Mouse (Mus musculus): ENCODE measurements around the gene Coro2a. TPM values are rescaled to one million over a fixed set of nuclear protein-coding genes. Genes with fewer than 3 reads are reported as not detected.

Gene Coro2a
- total RNA-seq, 2 experiments from 2014 or later: 23.5 to 26.2 TPM

DNA sequence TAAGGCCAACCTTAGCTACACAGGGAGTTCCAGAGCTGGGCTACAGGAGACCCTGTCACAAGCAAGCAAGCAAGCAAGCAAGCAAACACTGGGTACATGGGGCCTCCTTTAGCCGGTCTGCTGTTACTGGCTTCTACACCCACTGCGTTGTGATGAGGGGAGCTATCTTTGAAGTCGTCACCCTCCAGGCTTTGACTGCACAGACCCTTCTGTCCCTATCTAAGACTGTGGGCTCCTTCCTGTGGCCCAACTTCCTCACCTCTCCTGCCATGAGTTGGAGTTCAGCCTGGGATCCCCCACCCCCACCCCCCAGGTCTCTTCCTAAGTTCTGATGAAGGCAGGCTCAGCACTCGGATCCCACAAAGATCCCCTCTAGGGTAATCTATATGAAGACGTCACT, 40.0 kb downstream of the Coro2a start:
- DNase-seq (ENCODE audit: low spot score in 2 of 2): no peak

DNA sequence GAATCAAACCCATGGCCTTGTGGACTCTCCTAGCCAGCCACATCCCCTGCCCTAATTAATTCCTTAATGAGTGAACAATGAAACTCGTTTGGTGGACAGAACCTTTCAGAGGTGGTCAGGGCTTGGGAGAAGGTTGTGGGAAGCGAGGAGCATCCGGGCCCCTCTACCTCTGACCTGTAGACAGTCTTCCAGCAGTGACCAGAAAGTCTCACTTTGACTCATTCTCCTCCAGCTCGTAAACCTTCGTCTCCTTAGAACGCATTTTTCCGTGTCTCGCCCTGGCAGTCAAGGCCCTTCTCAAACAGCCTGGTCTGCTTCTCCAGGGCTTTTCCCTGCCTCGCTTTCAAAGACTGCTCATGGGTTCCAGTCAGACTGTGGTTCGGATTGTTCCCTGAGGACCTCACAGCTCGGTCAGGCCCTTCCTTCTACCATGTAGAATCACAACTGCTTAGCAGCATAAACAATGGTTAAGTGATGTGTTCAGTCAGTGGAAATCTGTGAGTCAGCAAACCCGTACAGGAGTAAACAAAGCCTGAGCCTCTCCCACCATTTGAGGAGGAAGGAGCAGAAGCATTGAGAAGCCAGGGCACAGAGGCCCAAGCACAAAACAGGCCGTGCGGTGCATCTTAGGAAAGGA, 41.8 kb downstream of the Coro2a start:
- DNase-seq (ENCODE audit: low spot score in 2 of 2): no peak

DNA sequence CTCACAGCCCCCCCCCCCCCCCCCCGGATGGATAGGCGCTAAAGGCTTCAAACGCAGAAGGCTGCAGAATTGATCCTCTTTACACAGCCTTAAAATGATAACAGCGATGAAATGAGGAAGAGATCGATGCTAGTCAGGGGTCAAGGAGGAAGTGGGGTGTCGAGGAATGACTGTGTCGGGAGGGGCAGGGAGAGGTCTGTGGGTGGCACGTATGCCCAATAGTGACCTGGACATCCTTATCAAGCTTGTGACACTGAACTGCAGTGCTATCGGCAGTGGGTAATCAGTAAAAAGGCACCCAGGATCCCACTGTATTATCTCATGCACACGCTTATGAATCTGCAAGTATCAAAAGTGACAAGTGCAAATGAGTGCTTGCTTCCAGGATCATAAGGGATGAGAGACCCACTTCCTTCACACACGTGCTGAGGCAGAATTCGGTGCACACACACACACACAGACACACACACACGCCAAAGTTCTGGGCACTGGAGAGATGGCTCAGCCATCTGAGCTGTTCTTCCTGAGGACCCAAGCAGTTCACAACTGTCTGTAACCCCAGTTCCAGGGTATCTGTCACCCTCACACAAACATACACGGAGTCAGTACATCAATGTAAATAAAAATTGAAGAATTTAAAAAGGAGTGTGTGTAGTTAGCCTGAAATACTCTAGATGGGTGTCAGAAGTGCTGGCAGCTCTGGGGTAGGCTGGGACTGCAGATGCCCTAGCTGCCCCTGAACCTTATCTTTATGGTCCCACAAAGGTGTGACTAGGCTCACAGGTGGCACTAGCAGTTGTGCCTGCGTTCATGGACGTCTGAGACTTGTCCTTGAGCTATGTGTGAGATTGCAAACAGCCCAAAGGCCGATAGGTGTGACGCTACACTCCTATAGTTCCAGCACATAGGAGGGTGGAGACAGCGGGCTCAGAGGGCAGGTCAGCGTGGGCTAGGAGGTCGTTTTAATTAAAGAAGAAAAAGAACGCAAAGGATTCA, 43.0 kb downstream of the Coro2a start:
- DNase-seq (ENCODE audit: low spot score in 2 of 2): no peak

DNA sequence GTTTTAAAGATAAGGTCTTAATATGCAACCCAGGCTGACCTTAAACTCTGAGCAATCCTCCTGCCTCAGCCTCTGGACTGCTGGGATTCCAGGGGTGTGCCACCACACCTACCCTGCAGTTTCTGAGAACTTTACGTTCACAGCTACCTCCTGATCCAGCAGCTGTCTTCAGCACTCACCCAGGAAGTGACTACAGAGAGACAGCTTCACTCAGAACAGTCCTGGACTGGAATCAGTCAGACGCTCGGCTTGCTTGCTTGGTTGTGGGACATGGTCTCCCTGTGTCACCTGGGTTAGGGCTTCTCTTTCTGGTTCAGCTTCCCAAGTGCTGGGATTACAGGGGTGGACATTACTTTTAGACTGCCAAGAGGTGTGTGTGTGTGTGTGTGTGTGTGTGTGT, 45.1 kb downstream of the Coro2a start:
- no peak for DNase-seq (ENCODE audit: low spot score in 2 of 2)

DNA sequence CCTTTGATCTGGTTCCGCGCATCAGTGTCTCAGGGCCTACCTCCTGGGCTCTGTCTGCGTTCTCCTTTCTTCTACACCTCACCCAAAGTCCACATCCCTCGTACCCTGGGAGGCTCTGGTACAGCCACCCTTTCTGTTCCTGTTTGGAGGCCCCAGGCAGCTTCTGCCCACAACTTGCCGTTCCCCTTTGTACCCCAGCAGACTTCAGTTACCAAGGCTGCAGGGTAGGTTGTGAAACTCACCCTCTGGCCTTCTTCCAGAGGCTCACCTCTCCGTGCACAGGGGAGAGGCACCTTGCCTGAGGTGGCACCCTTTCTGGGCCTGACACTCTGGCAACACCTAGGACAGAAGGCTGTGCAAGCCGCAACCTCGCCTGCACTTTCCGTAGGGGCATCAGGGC, 46.2 kb downstream of the Coro2a start:
- DNase-seq (ENCODE audit: low spot score in 2 of 2): no peak

DNA sequence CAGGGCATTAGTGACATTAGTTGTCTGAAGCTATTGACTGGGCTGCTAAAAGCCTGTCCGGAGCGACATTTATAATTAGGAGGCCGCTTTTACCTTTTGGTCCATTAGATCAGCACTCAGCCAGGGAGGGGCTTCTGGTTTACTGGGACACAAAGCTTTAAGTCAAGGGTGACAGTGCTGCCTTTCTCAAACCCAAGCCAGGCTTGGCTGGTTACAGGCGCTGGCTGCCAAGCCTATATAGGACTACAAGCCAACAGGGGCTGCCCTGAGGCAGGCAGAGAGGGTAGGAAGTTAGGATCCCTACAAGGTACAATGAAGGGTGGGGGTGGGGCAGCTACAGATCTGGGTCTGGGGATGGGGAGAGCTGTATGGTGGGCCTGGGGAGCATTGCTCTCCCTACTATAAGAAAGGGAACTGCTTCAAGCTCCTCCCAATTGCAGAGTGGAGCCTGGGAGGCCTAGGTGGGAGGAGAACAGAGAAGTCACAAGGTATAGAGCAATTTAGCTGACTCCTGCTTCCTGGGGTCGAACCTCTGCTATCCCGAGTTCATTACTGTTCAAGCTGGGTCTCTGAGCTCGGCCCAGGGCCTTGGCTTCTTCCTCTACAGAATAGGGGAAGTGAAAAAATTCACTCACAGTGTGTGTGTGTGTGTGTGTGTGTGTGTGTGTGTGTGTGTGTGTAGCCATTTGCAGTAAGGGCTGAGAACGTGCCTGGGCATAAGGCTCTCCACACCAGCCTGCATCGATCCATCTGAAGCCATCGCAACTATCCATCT, 47.5 kb downstream of the Coro2a start:
- DNase-seq (ENCODE audit: low spot score in 2 of 2): no peak

DNA sequence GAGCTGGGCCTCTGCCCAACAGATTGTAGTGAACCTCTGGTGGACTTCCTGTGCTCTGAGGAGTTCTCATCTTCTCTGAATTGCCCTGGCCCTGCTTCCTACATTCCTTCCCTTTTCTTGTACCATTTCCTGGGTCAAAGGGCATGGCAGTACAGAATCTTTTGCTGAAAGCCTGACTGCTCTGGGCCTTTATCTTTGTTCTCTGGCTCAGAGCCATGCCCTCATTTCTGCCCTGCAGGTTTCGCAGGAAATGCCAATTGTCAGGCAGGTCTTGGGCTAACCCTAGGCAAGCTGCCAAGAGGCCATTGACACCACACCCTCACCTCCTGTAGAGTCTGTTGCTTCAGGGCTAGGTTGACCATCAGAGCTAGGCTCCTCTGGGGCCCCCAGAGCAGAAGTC, 48.1 kb downstream of the Coro2a start:
- DNase-seq (ENCODE audit: low spot score in 2 of 2): no peak

DNA sequence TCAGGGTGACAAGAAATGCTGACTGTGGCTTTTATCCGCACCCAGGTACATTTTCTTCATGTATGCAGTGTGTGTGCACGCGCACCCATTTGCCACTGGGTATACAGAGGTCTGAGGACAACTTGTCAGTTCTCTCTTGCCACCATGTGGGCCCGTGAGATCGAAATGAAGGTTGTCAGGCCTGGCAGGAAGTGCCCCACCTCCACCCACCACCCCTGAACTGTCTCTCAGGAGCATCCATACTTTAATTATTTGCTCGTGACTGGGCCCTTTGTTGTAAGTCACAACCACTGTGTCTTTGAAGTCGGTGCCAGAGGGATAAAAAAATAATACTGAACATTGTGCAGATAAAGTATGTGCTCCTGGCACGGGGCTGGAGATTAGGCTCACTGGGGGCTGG, 51.6 kb downstream of the Coro2a start:
- no peak for DNase-seq (ENCODE audit: low spot score in 2 of 2)

DNA sequence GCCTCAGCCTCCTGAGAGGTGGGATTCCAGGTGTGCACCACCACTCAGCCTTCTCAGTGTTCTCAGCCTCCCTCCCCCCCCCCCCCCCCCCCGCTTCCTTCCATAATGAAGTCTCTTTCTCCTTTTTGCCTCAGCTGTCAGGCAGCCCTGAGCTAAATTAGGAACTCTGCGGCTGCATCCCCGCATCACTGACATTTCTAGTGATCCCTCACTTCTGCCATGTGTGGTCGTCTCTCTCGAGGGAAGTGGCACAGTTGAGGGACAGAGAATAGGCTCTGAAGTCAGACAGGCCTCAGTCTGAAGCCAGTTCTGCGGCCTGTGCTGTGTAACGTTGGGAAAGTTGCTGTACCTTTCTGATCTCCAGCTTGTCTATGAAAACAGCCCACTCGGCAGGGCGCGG, 52.0 kb downstream of the Coro2a start:
- no peak for DNase-seq (ENCODE audit: low spot score in 2 of 2)

DNA sequence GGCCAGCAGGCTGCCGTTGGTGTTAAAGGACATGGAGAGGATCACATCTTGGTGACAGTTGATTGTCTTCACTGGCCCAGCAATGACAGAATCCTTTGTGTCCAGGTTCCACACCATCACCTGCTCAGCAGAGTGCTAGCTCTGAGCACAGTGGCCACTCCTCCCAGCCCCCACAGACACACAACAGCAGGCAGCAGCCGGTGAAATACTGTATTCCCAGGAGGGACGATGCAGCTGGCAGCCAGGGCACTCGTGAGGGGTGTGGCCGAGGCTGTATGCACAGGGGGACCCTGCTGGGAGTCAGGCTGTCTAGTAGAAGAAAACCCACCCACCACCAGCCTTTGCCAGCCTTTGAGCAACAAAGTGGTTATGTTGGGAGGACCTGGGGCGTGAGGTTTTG, 55.3 kb downstream of the Coro2a start:
- no peak for DNase-seq (ENCODE audit: low spot score in 2 of 2)

DNA sequence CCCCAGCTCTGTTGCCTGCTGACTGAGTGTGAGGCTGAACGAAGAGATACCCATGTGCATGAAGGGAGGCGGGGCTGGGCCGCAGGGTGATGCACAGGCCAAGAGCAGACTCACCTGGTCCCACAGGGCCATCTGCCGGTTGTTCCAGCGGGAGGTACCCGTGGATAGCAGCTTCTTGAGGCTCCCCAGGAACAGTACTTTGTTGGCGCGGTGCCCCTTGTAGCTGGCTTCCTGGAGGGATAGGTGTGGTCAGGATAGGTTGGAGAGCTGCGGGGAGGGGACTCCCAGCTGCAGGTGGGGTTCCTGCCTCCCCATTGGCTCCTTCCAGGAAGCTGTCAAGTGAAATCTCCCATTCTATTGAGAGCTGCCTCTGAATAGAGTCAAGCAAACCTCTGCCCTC, 56.5 kb downstream of the Coro2a start:
- no peak for DNase-seq (ENCODE audit: low spot score in 2 of 2)

DNA sequence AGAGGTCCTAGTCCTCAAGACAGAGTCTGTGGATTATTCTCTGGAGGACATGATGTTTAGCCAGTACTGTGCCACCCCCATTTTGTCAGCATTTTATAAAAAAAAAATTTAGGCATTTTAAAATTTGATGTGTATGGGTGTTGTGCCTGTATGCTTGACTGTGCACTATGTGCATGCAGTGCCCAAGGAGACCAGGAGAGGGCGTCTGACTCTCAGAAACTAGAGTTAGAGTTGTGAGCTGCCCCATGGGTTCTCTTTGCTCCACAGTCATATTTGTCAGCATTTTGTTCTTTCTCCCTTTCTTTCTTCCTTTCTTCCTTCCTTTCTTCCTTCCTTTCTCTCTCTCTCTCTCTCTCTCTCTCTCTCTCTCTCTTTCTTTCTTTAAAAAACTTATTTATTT, 57.7 kb downstream of the Coro2a start:
- no peak for DNase-seq (ENCODE audit: low spot score in 2 of 2)

DNA sequence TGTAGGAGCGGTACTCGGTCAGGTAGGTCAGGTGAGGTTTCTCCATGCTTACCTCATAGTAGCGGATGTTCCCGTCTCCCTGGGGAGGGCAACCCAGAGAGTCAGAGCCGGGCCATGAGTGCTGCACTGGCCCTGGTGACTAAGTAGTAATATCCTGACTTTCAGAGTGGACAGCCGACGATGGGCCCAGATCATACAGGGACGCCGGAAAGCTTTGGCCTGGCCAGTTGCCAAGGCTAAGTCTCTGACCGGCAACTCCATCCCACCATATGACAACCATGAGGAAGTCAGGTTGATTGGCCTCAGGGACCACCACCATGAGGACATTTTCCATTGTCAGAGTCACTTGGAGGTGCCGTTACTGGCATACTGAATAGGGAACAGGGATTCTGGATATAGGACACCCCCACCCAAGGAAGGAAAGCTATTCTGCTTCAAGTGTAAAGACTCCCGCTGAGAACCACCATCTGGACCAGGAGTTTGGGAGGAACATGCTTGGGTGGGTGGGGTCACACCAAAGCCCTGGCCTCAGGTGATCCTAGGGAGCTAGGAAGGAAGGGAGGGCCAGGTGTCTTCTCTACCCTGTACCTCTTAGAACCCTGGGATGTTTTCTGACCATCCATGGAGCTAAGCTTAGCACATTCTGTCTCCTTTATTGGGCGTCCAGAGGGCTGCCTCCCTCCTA, 58.5 kb downstream of the Coro2a start:
- DNase-seq (ENCODE audit: low spot score in 2 of 2): no peak

DNA sequence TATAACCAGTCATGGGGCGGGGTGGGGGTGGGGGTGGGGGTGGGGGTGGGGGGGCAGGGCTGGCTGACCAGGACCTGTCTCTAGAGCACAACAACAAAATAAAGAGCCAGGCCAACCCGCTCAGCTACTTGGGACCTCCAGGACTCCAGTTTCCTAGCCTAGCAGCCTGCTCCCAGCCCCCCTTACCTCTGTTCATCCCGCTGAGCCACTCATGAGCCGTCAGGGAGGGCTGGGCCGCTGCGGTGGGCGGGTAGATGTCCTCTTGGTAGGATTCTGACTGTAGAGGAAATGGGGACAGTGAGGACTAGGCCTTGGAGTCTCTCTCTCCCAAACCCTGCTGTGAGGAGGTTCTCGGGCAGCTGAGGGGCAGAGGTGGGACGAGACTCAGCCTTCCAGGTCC, 60.3 kb downstream of the Coro2a start:
- DNase-seq (ENCODE audit: low spot score in 2 of 2): no peak

DNA sequence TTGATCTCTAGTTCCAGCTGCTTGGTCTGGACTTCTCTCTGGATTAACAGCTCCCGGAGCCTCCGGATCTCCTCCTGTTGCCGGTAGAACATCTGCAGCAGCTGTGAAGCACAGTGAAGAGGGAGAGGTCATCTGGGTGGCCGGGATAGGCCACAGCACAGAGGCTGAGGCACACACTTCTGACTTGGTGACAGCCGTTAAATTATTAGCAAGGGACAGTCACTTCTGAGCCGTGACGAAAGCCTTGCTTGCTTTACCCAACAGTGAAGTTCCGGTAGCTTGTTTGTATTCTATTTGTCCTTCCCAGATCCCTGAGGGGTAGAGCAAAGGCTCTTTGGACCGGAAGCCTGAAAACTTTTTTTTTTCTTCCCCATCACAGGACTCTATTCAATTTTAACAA, 62.8 kb downstream of the Coro2a start:
- DNase-seq (ENCODE audit: low spot score in 2 of 2): no peak

DNA sequence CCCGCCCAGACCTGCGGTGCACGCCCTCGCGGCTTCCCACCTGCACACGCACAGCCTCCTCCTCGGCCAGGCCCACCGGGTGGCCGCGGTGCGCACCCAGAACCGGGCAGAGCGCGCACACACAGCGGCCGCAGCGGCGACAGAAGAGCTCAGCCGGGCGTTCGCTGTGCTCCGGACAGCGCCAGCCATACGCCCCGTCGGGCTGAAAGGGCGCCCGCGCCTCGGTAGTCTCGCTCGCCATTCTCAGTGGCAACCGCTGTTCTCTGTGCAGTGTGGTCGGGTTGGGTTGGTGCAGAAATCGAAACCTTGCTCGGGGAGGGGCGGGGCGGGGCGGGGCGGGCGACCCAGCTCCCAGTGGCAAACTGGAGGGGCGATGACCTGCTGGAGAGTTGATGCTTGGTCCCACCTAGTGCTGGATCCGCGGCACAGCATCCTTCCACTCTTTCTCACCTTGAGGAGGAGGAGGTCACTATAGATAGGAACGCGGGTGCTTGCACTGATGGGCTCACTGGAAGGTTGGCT, 66.1 kb downstream of the Coro2a start, which contains the start of gene Trim14:
Gene Trim14, minus strand, starts transcription at position 302 of the 522 bp plus-strand sequence.
- no peak for DNase-seq (ENCODE audit: low spot score in 2 of 2)

DNA sequence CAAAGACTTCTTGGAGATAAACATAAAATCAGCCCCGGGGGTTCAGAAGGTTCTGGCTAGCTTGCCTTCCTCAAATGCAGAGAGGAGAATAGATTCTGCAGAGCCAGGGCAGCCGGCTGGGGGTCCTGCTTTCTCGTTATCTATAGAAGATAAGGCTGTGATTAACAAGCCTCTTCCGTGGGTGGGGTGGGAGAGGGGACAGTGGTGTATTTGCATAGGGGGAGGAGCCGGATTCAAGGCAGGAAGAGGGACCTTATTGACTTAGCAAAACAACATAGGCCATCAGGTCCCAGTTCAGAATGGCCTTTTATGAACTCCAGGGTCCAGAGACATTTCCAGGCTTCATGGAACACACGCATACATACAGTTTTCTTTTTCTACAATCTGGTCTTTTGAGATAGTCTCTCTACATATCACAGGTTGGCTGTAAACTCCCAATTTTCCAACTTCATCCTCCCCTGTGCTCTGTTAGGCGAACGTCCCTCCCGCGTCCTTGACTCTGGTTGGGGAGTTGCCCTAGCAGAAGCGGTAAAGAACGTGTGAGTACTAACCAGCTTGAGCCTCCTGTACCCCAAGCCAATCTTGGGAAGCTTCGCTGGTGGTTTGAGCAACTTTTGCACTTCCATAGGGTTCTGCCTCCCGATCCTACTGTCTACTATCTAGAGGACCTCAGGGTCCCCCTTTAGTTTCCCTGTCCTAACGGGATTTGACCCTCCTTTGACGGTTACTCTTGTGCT, 66.7 kb downstream of the Coro2a start:
- DNase-seq (ENCODE audit: low spot score in 2 of 2): no peak

DNA sequence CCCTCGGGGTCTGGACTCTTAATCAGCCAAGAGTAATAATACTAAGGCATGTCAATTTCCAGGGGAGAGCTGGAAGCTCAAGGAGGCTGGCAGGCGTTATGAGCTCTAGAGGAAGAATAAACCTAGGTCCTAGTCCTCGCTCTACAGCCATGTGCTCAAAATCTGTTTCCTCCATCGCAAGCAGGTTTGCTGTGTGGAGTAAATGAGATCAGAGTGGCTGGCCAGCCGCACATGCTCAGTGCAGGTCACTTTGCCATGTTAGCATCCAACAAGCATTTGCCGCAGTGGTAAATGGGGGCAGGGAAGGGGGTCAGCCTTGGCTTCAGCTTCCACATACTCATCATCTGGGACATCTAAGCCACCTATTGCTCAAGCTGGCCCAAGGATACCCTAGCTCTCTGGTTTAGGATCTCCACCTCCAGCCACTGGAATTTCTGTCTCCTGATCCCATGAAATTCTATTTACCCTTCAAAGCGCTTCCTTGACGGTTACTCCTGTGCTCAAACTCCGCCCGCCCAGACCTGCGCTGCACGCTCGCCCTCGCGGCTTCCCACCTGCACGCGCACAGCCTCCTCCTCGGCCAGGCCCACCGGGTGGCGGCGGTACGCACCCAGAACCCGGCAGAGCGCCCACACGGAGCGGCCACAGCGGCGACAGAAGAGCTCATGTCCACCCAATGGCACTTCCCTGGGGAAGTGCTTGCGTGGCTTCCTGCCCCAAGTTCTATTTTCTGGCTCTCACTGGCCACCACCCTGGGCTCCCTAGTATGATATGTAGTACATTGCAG, 67.9 kb downstream of the Coro2a start:
- DNase-seq (ENCODE audit: low spot score in 2 of 2): no peak

DNA sequence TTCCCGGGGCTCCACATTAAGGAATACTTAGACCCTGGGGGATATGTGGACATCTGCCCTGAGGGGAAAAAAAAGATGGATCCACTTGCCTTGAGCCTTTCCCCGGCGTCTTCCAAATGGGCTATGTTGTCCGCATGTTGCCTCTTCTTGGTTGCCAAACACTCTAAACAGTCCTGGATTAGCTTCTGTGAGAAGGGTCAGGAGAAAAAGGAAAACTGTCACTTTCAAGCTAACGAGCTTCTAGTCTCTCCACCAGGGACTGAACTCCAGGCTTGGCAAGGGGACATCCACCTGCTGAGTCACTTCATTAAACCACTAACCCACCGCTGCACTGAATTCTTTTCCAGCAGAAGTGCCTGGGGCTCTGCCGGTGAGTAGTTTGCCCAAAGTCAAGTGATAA, 69.1 kb downstream of the Coro2a start:
- no peak for DNase-seq (ENCODE audit: low spot score in 2 of 2)

Data from left cerebral cortex, adult 18-20 months (tissue).